Mouse (Mus musculus): ENCODE measurements at regions not wholly inside any gene's neighbourhood (a gene's known extent, or its start where the extent isn't known, plus 50 kb on each side); places are given as distances from the start of the nearest gene placed in this dataset.

DNA sequence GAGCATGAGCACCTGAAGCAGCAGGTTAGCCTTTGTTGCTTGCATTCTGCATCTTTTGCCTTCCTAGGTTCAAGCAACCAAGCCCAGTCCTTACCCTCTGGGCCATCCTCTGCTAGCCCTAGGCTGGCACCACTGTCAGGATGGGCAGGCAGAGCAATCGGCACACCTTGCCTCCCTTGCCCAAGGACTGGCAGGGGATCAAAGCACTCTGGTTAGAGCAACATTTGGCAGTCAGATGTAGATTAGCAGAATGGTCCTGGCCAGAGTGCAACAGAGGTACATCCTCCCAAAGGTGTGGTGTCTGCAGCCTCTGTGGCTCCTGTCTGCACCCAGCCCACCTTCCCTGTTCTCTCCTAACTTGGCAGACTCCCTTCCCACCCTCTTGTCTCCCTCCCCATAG is 244.9 kb upstream of the Maf start:
- TF ChIP-seq CHD2 (IDR thresholded peaks at IDR 0.05; ENCODE audit: low read depth, low read length) (no peak), HCFC1 (IDR thresholded peaks at IDR 0.05; ENCODE audit: borderline replicate concordance, insufficient read depth, low read length) (no peak), ZNF384 (IDR thresholded peaks at IDR 0.05; ENCODE audit: low read depth, low read length) (no peak), MAFK (IDR thresholded peaks at IDR 0.05; ENCODE audit: insufficient read depth, low read depth, low read length) (no peak)

Data from ES-E14 (cell line).